Mouse (Mus musculus): ENCODE data around the gene Rnf157. TPM values are rescaled to one million over a fixed set of nuclear protein-coding genes. Genes with fewer than 3 reads are reported as not detected.

The Rnf157 gene
- total and polyA plus RNA-seq, 3 experiments = 8.7 to 39.3 (median 10.9) TPM

DNA sequence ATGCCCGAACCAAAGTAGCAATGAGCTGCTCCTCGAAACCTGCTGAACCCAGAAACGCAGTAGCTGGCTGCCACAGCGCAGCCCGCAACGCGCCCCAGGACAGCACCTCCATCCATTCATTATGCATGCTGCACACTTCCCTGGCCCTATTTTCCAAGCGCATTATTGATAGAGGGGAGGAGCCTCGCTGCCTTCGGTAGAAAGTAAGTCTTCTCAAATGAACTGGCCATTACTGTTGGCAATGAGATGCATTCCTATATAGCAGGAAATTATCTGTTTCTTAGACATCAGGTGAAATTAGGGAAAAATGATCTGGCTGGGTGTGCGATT lies 14.5 kb downstream of the Rnf157 start:
- DNase-seq (ENCODE audit: extremely low read depth) = peak; percentile 90
- H3K4me1 ChIP-seq (ENCODE audit: control insufficient read depth in 1 of 2, insufficient read depth in 2 of 2) = peaks cover 32 to 60% of the 10 kb centered on the region in 2 experiments
- peak overlapping the region in 2 of 3 experiments; percentile 18 to 30 for H3K4me3 ChIP-seq (replicated peaks in 1 of 3; ENCODE audit: low read depth in 2 of 3, low read length in 2 of 3, poor library complexity in 1 of 3)
- TF ChIP-seq ELF1 (IDR thresholded peaks at IDR 0.05; ENCODE audit: low read depth, low read length) (0 out of 2 replicates have a peak, but pooled peaks have one; percentile 6), USF2 (conservative IDR thresholded peaks at IDR 0.05; ENCODE audit: low read depth, low read length) (no peak), RCOR1 (conservative IDR thresholded peaks at IDR 0.05; ENCODE audit: low read depth, low read length) (no peak), POLR2AphosphoS2 (IDR thresholded peaks at IDR 0.05; ENCODE audit: low read depth, low read length) (peak; percentile 47; the same call in 1 of the 2 replicates), ZNF384 (IDR thresholded peaks at IDR 0.05; ENCODE audit: low read depth, low read length) (no peak), CTCF (conservative IDR thresholded peaks at IDR 0.05 in 1 of 2, IDR thresholded peaks at IDR 0.05 in 1 of 2; ENCODE audit: low read depth in 2 of 2, low read length in 2 of 2) (no peak), KAT2A (IDR thresholded peaks at IDR 0.05; ENCODE audit: insufficient replicate concordance, low read length) (no peak), JUN (IDR thresholded peaks at IDR 0.05; ENCODE audit: insufficient read depth, low read depth, low read length) (no peak), NELFE (IDR thresholded peaks at IDR 0.05; ENCODE audit: low read depth, low read length) (no peak), BHLHE40 (IDR thresholded peaks at IDR 0.05; ENCODE audit: low read depth, low read length) (peak; percentile 68), HCFC1 (IDR thresholded peaks at IDR 0.05; ENCODE audit: low read depth, low read length) (no peak), POLR2A (IDR thresholded peaks at IDR 0.05; ENCODE audit: low read depth, low read length) (peak; percentile 49; the same call in 1 of the 2 replicates)
- in situ Hi-C loops (cut with MboI; ENCODE audit: low pct_ligation_motif_present, low pct_unique_long_range_greater_than_20kb, low sequenced_read_pairs) = no loop called here
- peaks cover 10% of the 10 kb centered on the region for H3K79me2 ChIP-seq (replicated peaks; ENCODE audit: control insufficient read depth, extremely low read depth, insufficient read depth, poor library complexity, severe bottlenecking)
- peak overlapping the region; percentile 71 for H3K4me2 ChIP-seq (ENCODE audit: insufficient read depth, low read depth, poor library complexity, severe bottlenecking)
- peak overlapping the region; percentile 100 for H3K27ac ChIP-seq (ENCODE audit: insufficient read depth, low read depth)
- peaks cover 11% of the 10 kb centered on the region for H3K9me3 ChIP-seq (replicated peaks; ENCODE audit: low read length)
- no peaks in the 10 kb centered on the region for H3K27me3 ChIP-seq (replicated peaks)
- peak overlapping the region; percentile 57 for H3K9ac ChIP-seq (ENCODE audit: insufficient read depth, low read depth)
- dilution Hi-C loops (cut with MboI; ENCODE audit: extremely low pct_ligation_motif_present, extremely low pct_unique_long_range_greater_than_20kb, low sequenced_read_pairs) = no loop called here
- H3K36me3 ChIP-seq (replicated peaks in 1 of 2; ENCODE audit: control insufficient read depth in 1 of 2, insufficient read depth in 1 of 2, low read length in 1 of 2) = peaks cover 28 to 34% of the 10 kb centered on the region in 2 experiments

DNA sequence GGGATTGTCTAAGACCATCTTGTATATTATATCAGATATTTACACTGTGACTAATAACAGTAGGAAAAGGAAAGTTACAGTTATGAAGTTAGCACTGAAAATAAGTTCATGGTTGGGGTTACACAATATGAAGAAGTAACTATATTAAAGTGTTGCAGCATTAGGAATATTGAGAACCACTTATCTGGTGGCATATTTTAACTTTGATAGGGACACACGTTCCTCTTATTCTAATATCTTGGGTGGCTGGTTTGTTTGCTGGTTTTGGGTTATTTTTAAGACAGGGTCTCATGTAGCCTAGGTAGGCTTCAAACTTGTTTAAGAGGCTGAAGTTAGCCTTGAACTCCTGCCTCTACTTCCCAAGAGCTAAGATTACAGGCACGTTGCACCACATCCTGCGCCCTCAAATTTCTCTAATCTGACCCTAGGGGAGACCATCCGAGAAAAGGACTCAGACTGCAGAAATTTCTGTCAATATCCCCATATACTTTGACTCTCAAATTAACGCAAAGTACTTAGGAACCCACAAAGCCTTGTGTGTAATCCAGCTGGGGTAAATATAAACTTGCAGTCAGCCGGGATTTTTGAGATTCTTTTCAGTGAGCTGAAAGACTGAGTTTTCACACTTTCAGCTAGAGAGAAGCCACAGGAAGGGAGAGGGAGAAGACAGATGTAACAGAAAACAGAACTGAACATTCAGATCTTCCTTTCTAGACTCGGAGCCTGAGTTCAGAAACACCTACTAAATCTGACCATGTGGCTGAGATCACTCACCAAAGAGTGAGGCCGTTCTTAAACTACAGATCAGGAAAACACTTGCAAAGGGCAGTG lies 15.1 kb downstream of the Rnf157 start:
- Histone ChIP-seq H3K27ac (ENCODE audit: insufficient read depth, low read depth) (peak overlapping the region; percentile 100), H3K79me2 (replicated peaks; ENCODE audit: control insufficient read depth, extremely low read depth, insufficient read depth, poor library complexity, severe bottlenecking) (peaks cover 10% of the 10 kb centered on the region), H3K4me3 (replicated peaks in 1 of 3; ENCODE audit: low read depth in 2 of 3, low read length in 2 of 3, poor library complexity in 1 of 3) (peak overlapping the region in 2 of 3 experiments; percentile 18 to 38), H3K36me3 (replicated peaks in 1 of 2; ENCODE audit: control insufficient read depth in 1 of 2, insufficient read depth in 1 of 2, low read length in 1 of 2) (peaks cover 23 to 29% of the 10 kb centered on the region in 2 experiments), H3K9me3 (replicated peaks; ENCODE audit: low read length) (peaks cover 6% of the 10 kb centered on the region), H3K4me1 (ENCODE audit: control insufficient read depth in 1 of 2, insufficient read depth in 2 of 2) (peaks cover 32 to 60% of the 10 kb centered on the region in 2 experiments), H3K27me3 (replicated peaks) (no peaks in the 10 kb centered on the region), H3K4me2 (ENCODE audit: insufficient read depth, low read depth, poor library complexity, severe bottlenecking) (peak overlapping the region; percentile 71), H3K9ac (ENCODE audit: insufficient read depth, low read depth) (peak overlapping the region; percentile 57)
- peak; percentile 90 for DNase-seq (ENCODE audit: extremely low read depth)
- in situ Hi-C loops (cut with MboI; ENCODE audit: low pct_ligation_motif_present, low pct_unique_long_range_greater_than_20kb, low sequenced_read_pairs) = no loop called here
- dilution Hi-C loops (cut with MboI; ENCODE audit: extremely low pct_ligation_motif_present, extremely low pct_unique_long_range_greater_than_20kb, low sequenced_read_pairs) = no loop called here
- TF ChIP-seq TBP (conservative IDR thresholded peaks at IDR 0.05; ENCODE audit: low read depth, low read length) (peak; percentile 92), POLR2A (IDR thresholded peaks at IDR 0.05; ENCODE audit: low read depth, low read length) (no peak), HCFC1 (IDR thresholded peaks at IDR 0.05; ENCODE audit: low read depth, low read length) (peak; percentile 48; the same call in 1 of the 2 replicates), E2F4 (IDR thresholded peaks at IDR 0.05; ENCODE audit: insufficient replicate concordance, low read depth, low read length) (0 out of 2 replicates have a peak, but pooled peaks have one; percentile 49), JUN (IDR thresholded peaks at IDR 0.05; ENCODE audit: insufficient read depth, low read depth, low read length) (peak; percentile 78), MAZ (IDR thresholded peaks at IDR 0.05; ENCODE audit: low read depth, low read length) (peak; percentile 53), SMC3 (IDR thresholded peaks at IDR 0.05; ENCODE audit: low read depth, low read length) (peak; percentile 32), CHD1 (IDR thresholded peaks at IDR 0.05; ENCODE audit: low read depth, low read length) (peak; percentile 88; the same call in 1 of the 2 replicates), SIN3A (IDR thresholded peaks at IDR 0.05; ENCODE audit: low read length) (peak; percentile 87), GABPA (IDR thresholded peaks at IDR 0.05; ENCODE audit: insufficient replicate concordance, low read depth, low read length) (no peak), BHLHE40 (IDR thresholded peaks at IDR 0.05; ENCODE audit: low read depth, low read length) (no peak; the same call in none of the 2 replicates), TCF12 (IDR thresholded peaks at IDR 0.05; ENCODE audit: low read depth, low read length) (peak; percentile 91), KAT2A (IDR thresholded peaks at IDR 0.05; ENCODE audit: insufficient replicate concordance, low read length) (no peak), PAX5 (IDR thresholded peaks at IDR 0.05; ENCODE audit: low read length) (no peak), USF1 (IDR thresholded peaks at IDR 0.05; ENCODE audit: low read depth, low read length) (no peak), CHD2 (IDR thresholded peaks at IDR 0.05; ENCODE audit: low read length) (peak; percentile 76), MAX (IDR thresholded peaks at IDR 0.05; ENCODE audit: low read length) (peak; percentile 51), MAFK (IDR thresholded peaks at IDR 0.05; ENCODE audit: insufficient replicate concordance, low read length) (peak; percentile 75; the same call in 1 of the 2 replicates), ETS1 (conservative IDR thresholded peaks at IDR 0.05; ENCODE audit: low read depth, low read length) (peak; percentile 94), NELFE (IDR thresholded peaks at IDR 0.05; ENCODE audit: low read depth, low read length) (peak; percentile 60), ELF1 (IDR thresholded peaks at IDR 0.05; ENCODE audit: low read depth, low read length) (peak; percentile 20; the same call in 1 of the 2 replicates), EP300 (IDR thresholded peaks at IDR 0.05; ENCODE audit: low read length) (peak; percentile 94), ZKSCAN1 (IDR thresholded peaks at IDR 0.05; ENCODE audit: borderline replicate concordance, low read depth, low read length) (no peak; the same call in 1 of the 2 replicates), MXI1 (IDR thresholded peaks at IDR 0.05; ENCODE audit: low read depth, low read length) (no peak)

Data from CH12.LX (cell line).